Mouse (Mus musculus) adrenal gland, postnatal 10 days (tissue): ENCODE measurements at regions not wholly inside any gene's neighbourhood (a gene's known extent, or its start where the extent isn't known, plus 50 kb on each side); places are given as distances from the start of the nearest gene placed in this dataset.
A peak's percentile ranks its signal among the peaks of the same experiment; 100 is the strongest.

Experiments used
- DNase-seq: peaks from one replicate; pipeline ENCODE4 v3.0.0; 2021; ENCODE audit warnings: mixed read lengths

DNA sequence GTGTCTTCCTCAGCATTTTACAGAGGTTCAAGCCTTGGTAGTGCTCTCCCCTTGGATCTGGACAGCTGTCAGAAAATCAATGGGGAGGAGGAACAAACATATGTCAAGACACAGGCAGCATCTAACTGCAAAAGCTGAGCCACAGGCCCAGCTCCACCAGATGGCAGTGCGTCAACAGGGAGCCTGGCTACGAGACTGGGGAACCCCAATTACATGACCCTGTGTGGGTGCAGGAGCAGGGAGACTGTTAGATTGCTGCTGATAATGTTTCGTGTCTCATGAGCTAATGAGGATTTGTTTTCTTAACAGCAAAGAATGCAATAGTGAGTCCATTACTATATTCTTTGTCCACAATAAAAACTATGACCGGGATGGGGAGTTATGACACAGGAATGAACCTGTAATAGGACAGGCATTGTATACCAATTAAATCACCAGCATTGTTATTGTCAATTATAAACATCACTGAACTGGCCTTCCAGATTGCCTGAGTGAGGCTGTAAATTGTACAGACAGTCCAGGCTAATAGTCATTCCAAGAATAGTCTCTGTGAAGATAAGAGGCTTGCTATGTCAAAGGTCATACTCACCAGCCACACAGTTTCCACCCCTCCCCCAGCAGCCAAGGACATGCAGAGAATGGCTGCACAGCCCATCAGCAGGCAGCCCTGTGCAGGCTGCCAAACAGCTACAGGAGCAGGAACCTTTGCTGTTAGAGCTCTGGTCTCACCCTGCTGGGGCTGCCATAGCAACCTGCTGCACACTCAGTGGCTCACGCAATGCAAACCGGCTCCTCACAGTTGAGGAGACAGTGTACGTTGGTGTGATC lies 58.8 kb upstream of the Barx2 start:
- DNase-seq = peak; percentile 83

GRCm38 (mm10) chr9:31972629-31972993 lies 59.3 kb upstream of the Barx2 start:
- DNase-seq = no peak

DNA sequence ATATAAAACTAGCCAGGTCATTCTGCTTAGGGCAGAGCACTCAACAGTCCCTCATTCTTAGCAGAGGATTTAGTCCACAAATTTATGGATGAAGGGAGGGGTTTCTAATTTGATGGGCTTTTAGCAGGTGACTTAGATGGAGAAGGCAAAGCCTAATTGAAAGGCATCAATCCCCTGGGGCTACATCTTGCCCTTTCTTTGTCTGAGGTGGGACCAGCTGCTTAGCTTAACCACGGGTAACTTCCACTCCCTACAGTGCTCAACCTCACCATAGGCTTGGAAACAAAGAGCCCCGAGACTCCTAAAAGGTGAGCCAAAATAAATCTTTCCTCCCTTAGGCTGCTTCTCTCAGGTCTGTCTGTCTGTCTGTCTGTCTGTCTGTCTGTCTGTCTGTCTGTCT lies 62.9 kb upstream of the Barx2 start:
- DNase-seq = no peak

DNA sequence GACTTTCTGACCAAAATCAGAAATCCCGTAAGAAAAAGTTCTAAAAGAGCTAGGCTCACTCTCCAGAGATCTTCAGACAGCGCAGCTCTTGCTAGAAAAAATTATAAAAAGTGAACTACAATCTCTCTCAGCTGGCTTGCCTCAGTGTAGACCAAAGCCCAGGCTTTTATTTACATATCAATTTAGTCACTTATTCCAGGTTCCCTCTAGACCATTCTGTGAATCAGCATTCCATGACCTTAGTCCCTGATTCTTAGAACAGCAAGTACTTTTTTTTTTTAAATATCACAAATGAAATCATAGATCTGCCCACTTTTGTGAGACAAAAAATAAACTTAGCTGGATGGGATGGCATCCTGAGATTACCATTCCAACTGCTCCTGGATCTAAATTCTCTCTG lies 64.8 kb upstream of the Barx2 start:
- no peak for DNase-seq

DNA sequence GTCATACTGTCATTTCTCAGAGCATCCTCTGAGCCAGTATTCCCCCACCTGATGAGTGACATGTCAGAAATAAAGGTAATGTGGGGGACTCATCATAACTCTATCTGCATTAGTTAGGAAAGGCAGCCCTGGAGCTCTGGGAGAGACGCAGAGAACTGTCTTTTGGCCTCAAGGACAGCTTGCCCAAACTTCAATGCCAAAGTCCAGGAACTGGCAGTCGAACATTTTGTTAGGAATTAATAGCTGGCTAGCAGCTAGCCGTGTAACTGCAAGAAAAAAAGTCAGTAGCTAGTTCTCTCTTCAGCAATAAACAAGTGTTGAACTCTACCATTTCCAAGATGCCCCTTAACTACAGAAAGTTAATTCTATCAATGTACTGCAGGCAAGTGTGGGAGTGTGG lies 65.9 kb upstream of the Barx2 start:
- peak; percentile 26 for DNase-seq

- no peak for DNase-seq
Measured at GRCm38 (mm10) chr9:31980459-31980858, 67.2 kb upstream of the Barx2 start.

DNA sequence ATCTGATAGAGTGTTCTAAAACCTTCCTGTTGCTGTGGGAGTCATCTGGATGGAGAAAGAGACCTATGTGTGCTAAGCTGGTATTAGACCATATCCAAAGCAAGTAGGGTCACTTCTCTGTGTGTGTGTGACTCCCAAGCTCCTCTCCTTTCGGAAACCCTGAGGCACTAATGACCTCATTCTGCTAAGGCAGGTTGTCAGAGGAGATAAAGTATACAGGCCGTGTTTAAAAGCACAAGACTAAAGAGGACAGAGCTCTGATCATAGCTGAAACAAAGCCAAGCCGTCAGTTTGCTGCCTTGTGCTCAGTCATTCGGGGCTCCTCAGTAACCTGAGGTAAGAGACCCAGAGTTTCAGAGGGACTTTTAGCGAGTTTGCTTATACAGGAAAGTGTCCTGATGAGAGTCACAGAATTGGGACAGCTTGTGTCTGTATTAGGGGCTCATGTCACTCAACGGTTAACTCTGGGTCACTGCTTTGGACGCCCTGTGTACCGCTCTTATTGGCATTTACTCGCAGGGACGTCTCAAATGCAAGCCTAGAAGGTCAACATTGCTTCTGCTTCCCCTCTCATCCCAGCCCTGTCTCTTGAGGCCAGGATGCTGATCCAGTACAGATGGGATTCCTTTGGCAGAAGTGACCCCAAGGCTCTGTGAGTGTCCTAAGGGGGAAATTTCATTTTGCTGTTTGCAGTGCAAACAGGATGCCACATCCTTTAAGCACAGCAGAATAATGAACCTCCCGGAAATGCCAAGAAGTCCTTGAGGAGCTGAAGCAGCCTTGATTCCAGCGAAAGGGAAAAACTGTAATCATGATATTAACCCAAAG lies 70.7 kb upstream of the Barx2 start:
- peak; percentile 24 for DNase-seq

DNA sequence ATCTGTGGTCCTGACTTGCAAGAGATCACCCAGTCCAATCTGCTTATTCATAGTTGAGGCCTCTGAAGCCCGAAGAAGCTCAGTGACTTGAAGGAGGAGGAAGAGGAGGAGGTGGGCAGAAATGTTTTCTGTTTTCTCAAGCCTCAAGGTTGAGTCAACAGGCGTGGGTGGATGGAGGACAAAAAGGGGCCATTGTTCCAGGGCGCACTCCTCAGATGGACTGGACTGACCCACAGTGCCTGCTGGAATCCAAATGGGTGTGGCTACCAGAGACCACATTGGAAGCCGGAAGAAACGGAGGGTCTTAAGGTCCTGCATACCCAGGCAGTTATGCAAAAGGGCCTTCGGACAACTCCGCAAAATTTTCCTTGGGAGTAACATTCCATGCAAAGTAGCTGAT lies 75.6 kb upstream of the Barx2 start:
- DNase-seq = no peak

- no peak for DNase-seq
Measured at GRCm38 (mm10) chr9:31989581-31990360, 76.5 kb upstream of the Barx2 start.

DNA sequence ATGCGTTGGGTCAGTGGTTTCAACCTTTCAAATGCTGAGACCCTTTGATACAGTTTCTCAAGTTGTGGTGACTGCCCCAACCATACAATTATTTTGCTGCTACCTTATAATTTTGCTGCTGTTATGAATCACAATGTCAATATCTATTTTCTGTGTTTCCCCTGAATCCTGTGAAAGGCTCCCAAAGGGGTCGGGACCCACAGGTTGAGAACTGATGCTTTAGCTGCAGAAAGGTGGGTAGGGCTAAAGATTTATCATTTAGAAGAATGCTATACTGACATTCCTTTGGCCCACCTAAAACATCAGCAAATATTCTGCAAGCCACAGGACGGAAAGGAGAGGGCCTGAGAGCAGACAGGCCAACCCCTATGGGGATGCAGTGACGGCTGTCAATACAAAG lies 77.2 kb upstream of the Barx2 start:
- DNase-seq = no peak

DNA sequence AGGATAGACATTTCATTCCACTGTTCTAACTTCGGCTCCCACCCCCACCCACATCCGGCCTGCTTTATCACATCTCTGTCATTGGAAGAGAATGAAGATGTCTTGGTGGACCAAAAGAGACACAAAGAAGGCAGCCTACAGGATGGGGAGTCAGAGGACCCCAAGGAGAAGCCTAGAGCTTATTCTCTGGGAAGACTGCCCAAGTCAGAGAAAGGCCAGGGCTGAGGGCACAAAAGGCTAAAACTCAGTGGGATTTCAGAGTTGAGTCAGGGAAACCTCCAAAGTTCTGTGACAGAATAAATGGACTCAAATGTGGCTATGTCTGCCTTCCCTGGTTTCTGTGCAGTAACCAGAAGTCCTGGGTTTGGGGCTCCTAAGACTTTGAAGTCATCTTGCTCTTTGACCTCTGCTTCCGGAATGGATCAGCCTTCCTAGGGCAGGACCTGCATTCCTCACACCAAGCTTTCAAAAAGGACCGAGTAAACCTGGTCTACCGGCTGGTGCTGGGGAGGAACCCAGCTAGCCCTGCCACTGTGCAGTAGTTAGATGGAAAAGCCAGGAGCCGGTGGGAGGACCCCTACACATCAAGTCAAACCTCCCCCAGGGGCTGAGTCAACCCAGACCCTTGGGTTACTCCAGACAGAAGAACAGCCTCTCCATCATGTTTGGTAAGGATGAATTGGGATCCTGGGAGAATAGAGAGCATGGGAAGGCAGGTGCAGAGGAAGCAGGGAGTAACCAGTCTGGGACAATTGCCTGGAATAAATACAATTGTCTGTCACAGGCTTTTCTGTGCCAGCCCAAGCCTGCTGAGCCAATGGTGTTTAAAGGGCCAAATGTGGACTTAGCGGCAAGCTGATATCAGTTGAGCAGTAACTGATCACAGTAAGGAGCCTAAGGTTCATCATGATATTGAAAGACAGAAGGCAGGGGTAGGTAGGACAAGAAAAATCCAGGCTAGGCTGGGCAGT lies 80.7 kb upstream of the Barx2 start:
- no peak for DNase-seq

- no peak for DNase-seq
Measured at GRCm38 (mm10) chr9:31995101-31995500, 81.8 kb upstream of the Barx2 start.

GRCm38 (mm10) chr9:31995700-31996099 lies 82.4 kb upstream of the Barx2 start:
- DNase-seq = no peak

- no peak for DNase-seq
Measured at GRCm38 (mm10) chr9:31996466-31997177, 83.4 kb upstream of the Barx2 start.

- no peak for DNase-seq
Measured at GRCm38 (mm10) chr9:31997178-31998097, 84.2 kb upstream of the Barx2 start.

DNA sequence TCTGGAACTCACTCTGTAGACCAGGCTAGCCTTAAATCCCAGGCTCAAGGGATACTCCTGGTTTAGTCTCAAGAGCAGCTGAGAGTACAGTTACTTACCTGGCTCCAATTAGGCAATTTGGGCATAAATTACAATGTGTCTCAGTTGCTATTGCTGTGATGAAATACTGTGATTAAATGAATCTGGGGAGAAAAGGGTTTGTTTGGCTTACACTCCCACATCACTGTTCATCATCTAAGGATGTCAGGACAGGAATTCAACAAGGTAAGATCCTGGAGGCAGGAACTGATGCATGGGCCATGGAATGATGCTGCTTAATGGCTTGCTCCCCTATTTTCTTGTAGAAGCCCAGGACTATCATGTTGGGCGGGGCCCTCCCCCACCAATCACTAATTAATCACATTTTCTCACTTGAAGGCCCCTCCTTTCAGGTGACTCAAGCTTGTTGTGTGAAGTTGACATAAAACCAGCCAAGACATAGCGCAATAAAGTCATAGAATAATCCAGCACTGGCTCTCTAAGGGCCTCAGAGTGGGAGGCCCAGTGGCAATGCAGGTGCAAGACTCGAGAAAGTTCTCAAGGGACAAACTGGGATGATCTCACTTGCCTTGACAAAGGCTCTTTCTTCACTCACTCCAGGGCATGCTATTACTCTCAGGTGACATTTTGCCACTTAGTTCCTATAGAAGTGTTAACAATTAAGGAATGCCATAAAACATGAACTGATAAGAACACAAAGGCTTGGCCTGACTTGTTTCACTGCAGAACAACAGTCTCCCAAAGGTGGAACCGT lies 85.4 kb upstream of the Barx2 start:
- DNase-seq = no peak

DNA sequence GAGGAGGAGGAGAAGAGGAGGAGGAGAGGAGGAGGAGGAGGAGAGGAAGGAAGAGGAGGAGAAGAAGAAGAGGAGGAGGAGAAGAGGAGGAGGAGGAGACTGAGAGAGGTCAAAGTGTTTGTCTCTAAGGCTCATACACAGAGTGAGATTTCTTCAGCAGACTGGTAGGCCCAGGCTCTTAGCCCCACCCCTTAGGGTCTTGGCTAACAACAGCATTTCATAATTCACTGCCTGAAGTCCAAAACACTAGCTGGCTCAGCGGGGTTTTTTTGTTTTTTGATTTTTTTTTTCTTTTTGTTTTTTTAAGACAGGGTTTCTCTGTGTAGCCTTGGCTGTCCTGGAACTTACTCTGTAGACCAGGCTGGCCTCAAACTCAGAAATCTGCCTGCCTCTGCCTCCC lies 86.5 kb upstream of the Barx2 start:
- peak; percentile 56 for DNase-seq

- no peak for DNase-seq
Measured at GRCm38 (mm10) chr9:32002924-32003323, 89.7 kb upstream of the Barx2 start.

DNA sequence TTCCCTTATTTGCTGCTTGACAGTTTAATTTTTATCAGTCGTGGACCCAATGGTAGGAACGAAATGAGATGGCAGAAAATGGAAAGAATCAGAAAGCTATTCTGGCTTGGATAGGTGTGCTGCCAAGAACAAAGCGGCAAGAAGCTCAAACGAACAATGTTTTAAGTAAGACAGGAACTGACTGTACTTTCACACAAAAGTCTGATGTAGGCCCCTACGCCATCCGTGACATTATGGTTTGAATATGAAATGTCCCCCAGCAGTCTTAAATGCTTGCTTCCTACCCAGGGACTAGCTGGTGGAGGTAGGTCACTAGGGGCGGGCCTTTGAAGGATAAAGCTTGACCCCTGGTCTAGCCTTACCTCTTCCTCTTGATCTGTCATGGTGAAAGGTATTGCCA lies 90.5 kb upstream of the Barx2 start:
- no peak for DNase-seq
